Mouse (Mus musculus): ENCODE measurements at regions not wholly inside any gene's neighbourhood (a gene's known extent, or its start where the extent isn't known, plus 50 kb on each side); places are given as distances from the start of the nearest gene placed in this dataset.
A peak's percentile ranks its signal among the peaks of the same experiment; 100 is the strongest.

DNA sequence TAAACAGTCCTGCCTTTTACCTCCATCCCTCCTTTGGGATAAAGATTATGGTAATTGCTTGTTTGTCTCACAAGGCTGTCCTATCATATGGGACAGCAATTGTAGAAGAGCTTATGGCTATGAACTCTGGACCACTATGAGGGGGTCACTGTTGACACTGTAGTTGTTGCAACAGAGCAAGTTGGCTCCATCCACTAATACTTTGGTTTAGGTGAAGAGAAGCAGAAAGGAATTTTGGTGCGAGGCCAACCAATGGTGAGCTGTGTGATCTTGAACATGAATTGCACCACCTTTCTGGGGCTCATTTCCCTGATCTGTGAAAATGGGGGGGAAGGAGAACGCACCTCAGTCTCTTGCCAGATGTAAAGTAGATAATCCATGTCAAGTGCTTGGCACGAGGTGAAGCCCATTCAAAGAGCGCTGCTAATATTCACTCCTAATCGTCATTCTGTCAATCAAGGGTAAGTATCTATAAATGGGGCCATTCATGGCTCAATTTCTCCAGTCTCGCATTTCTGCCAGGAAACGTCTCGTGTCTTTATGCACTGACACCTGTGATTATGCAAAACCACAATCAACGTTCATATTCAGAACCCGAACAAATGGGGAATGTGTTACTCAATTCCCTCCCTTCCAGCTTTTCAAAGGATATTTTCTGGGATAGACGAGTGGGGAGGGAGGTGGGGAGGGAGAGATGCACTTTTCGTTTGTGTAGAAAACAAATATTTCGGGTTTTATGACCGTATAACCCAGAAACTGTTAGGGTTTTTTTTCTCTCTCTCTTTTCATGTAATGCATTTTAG is 133.3 kb upstream of the Jun start:
- DNase-seq (ENCODE audit: inconsistent ontology term) = peak; percentile 93

GRCm38 (mm10) chr4:95185916-95186200 is 133.8 kb upstream of the Jun start:
- no peak for DNase-seq (ENCODE audit: inconsistent ontology term)

DNA sequence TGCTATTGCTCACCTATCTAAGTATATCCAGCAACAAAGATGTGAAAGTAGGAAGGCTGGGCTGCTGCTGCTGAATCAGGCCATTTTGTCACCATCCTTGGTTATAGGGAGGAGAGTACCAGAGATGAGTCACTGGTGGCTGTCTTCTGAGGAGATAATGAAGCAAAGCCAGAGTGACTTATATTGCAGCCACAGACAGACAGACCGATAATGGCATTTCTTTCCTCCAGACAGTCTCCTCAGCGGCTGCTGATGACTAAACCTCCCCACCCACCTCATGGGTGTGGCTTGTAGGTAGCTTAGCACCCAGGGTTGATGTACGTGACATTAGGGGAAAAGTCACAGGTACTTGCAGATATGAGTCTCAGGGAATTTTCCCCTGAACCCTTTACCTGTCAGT is 136.1 kb upstream of the Jun start:
- peak; percentile 32 for DNase-seq (ENCODE audit: inconsistent ontology term)

GRCm38 (mm10) chr4:95191654-95192406 is 139.8 kb upstream of the Jun start:
- DNase-seq (ENCODE audit: inconsistent ontology term) = no peak

- no peak for DNase-seq (ENCODE audit: inconsistent ontology term)
These were observed 140.5 kb upstream of the Jun start for GRCm38 (mm10) chr4:95192562-95192961.

- DNase-seq (ENCODE audit: inconsistent ontology term) = no peak
These were observed 141.0 kb upstream of the Jun start for GRCm38 (mm10) chr4:95193028-95193427.

DNA sequence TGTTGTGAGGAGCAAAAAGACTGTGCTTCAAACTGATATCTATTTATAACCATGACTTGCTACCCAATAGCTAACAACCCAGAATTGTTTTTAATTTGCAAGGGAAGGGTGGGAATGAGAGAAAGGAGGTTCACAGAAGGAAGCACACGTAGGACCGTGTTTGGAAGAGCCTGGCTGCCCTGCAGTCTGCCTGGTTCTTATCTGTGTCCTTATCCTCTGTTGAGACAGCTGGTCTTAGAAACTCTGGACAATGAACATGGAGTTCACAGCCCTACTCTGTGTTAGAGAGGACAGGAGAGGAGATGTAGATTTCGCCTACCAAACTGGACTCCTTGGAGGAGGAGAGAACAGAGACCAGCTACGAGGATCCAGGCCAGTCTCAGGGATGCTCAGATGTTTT is 141.5 kb upstream of the Jun start:
- no peak for DNase-seq (ENCODE audit: inconsistent ontology term)

- no peak for DNase-seq (ENCODE audit: inconsistent ontology term)
These were observed 142.8 kb upstream of the Jun start for GRCm38 (mm10) chr4:95194621-95195455.

DNA sequence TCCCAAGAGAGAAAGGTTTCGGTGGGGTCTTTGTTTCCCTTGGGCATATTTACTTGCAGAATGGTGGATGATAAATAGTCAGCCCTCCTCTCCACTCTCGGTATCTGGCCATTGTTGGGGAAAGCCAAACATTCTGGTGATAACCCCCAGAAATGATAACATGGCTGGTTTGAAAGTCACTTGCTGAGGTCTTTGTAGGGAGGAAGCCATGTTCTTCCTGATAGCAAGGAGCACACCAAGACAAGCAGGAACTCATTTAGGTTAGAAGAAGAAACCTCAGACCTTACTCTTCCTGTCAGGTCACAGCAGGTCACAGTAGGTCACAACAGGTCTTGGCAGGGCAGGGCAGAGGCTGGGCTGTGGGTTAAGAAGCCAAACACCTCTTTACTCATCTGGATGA is 144.1 kb upstream of the Jun start:
- DNase-seq (ENCODE audit: inconsistent ontology term) = no peak

DNA sequence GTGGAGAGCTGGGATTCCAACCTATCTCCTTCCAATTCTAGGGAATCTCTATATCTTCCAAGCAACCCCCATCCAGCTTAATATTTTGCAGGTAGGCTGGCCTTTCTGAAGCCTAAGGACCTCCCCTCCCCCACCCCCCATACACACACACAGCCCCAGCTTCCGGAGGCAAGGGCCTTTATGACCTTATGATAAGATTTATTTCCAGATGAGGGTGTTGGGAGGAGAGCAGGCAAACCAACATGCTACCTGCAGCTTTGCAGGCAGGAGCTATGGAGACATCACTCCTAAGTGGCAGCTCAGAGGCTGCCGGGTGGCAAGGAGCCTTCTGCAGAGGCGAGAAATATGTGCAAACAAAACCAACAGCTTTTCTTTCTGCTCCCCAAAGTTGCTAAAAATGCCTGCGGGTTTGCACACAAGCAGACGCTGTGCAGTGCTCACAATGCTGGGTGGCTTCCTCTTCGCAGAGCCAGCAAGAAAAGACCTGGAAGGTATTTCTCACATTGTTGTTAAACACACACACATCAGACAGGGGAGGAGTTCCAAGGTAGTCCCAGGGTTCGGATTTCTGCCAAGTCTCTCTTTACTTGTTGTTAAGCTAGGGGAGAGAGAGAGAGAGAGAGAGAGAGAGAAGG is 145.2 kb upstream of the Jun start:
- no peak for DNase-seq (ENCODE audit: inconsistent ontology term)

DNA sequence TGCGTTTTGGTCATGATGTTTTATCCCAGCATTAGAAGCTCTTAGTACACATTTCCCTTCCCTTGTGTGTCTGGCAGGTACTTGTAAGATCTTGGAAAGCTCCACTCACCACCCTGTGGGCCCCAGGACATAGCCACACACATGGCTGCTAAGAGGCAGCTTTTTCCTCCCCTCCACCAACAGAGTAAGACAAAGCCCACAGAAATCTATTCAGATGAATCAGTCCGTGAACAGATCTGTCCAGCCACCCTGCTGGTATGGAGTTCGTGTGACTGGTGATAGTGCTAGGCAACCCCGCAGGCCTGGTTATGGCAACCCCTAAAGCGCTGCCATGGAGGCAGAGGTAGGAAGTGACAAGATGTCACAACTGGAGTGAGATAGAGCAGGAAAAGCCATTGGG is 147.4 kb upstream of the Jun start:
- peak; percentile 69 for DNase-seq (ENCODE audit: inconsistent ontology term)

DNA sequence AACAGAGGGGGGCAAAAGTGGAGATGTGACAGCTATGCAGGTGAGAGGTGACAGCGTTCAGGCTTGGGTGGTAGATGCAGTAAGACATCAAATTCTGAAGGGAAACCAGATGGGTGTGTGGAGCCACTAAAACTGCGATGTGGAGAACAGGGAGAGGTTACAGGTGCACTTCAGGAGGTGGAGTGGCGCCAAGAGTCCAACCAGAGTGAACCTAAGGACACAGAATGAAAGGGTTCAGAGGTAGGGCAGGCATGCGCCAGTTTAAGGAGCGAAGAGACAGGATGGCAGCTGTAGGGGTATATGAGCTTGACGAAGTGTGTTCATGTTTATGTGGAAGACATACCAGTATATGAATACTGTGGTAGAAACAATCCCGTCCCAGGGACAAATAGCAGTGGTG is 148.1 kb upstream of the Jun start:
- DNase-seq (ENCODE audit: inconsistent ontology term) = no peak

GRCm38 (mm10) chr4:95202478-95202877 is 150.5 kb upstream of the Jun start:
- DNase-seq (ENCODE audit: inconsistent ontology term) = no peak

DNA sequence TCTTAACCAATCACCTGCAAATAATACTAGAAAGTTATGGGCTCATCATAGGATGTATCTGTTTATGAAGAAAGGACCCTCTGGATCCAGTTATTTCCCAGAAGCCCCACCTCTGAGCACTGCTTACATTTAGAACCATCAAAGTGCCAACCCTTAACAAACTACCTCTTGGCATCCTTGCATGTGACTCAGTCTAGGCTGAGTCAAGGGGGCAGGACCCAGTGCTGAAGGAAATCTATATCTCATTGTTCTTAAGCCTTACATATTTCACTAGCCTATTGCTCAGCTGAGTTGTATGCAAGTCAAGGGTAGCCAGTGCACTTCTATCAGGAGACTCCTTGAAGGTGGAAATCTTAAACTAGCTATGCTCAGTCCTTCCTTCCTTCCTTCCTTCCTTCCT is 151.6 kb upstream of the Jun start:
- no peak for DNase-seq (ENCODE audit: inconsistent ontology term)

- DNase-seq (ENCODE audit: inconsistent ontology term) = no peak
These were observed 153.3 kb upstream of the Jun start for GRCm38 (mm10) chr4:95205372-95205771.

DNA sequence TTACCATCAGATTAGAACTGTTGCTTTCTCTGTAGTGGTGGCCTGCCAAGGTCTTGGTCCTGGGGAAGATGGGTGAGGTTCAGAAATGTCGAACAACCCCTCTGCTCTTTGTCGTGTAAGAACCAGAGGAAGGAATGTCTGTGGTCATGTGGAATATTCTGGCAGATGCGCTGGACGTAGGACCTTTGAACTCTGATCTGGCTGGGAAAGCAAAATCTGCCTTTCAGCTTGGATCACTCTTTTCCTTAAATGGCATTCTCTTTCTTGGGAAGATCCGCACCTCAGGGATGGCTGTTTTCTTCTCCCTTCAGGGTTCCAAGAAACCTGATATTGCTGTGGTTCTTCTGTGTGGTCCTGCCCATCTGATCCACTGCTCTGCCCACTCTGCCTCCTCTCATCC is 155.8 kb upstream of the Jun start:
- DNase-seq (ENCODE audit: inconsistent ontology term) = no peak

- DNase-seq (ENCODE audit: inconsistent ontology term) = no peak
These were observed 156.8 kb upstream of the Jun start for GRCm38 (mm10) chr4:95208827-95209226.

- no peak for DNase-seq (ENCODE audit: inconsistent ontology term)
These were observed 157.5 kb upstream of the Jun start for GRCm38 (mm10) chr4:95209322-95210119.

- DNase-seq (ENCODE audit: inconsistent ontology term) = no peak
These were observed 160.5 kb upstream of the Jun start for GRCm38 (mm10) chr4:95212561-95212960.

DNA sequence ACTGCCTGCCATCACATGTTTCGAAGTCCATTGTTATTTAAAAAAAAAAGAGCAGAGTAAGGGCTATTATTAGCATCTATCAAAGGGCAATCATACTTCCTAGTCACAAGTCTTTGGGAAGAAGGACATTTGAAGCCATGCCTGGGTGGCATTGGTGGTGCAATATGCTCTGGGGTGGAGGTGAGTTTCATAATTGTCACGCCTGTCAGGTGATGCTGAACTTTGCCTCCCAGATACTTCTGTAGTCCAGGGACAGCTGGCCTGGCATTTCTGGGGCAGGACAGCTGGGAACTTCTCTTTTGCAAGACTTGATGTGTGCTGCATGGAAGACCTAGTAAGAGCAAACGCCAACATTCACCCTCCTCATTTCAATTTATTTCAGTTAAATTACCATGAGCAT is 161.0 kb upstream of the Jun start:
- no peak for DNase-seq (ENCODE audit: inconsistent ontology term)

DNA sequence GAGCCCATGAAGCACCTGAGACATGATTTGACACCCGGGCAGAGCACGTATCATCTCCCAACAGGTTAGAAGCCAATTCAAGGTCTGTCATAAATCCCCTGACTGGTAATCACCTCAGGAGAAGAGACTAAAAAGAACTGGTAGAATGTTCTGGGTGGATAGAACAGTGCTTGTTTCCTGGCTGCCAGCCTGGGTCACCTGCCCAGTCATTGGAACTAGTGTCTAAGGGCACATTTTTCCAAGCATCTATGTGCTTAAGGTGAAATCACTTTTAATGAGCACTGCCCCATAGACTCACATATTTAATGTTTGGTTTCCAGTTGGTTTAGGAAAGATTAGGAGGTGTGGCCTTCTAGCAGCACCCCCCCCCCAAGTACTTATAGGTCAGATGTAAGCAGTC is 162.0 kb upstream of the Jun start:
- DNase-seq (ENCODE audit: inconsistent ontology term) = no peak

Data from Muller cell, postnatal 12 days (primary cell).